9 mouse cellular contexts compared by ENCODE assay signal in genomic region chr15:86089091-86089744, GRCm38 (mm10). TPM values are rescaled to one million over a fixed set of nuclear protein-coding genes. Genes with fewer than 3 reads are reported as not detected.
DNase-seq lines count a peak whose midpoint lies in the region; ATAC-seq and TF ChIP-seq lines count a peak whose summit lies in the region.
"Had no signal": no experiment of that assay in that cellular context is flagged by ENCODE, and none has a peak within 500 bp of the region (broad histone marks: within the 10 kb centered on the region; RNA-seq: fewer than 3 reads in every experiment).

No protein-coding gene starts in this region.

- no peaks in the 10 kb centered on the region for H3K36me3 ChIP-seq in lung, embryonic 15.5 days
- no peaks in the 10 kb centered on the region; the same call in 1 of the 2 replicates for H3K36me3 ChIP-seq in intestine, postnatal 0 days (ENCODE audit: control insufficient read depth, insufficient read depth)
- H3K36me3 ChIP-seq in stomach, embryonic 14.5 days (ENCODE audit: control insufficient read depth, insufficient read depth, low read length) = no peaks in the 10 kb centered on the region

- TF ChIP-seq CTCF in gastrocnemius, adult 2 months (IDR thresholded peaks at IDR 0.05) = no peak
- TF ChIP-seq CTCF in intestine, postnatal 0 days (IDR thresholded peaks at IDR 0.05; ENCODE audit: low read depth) = no peak

- intact Hi-C loops in gastrocnemius, adult 2 months (cut with DNase I) = loop anchor here (5.0 kb wide), 1 partner anchor 33 kb away; no protein-coding TSS in a partner anchor

- 53% methylated on average over 13 of the region's 13 CpGs for WGBS in lung, embryonic 15.5 days
- 47% methylated on average over 13 of the region's 13 CpGs for WGBS in intestine, postnatal 0 days
- WGBS in stomach, embryonic 14.5 days = 64% methylated on average over 13 of the region's 13 CpGs

- H3K27ac ChIP-seq in gastrocnemius, adult 2 months = peak overlapping the region; percentile 85
- H3K27ac ChIP-seq in lung, embryonic 15.5 days = peak overlapping the region; percentile 70
- H3K27ac ChIP-seq in intestine, postnatal 0 days (ENCODE audit: low read depth, low read length) = peak overlapping the region; percentile 63
- H3K27ac ChIP-seq in stomach, embryonic 14.5 days (ENCODE audit: low read length) = peak overlapping the region; percentile 59
- H3K27ac ChIP-seq: embryonic facial prominence, embryonic 13.5 days had no signal

- H3K9ac ChIP-seq in lung, embryonic 15.5 days = no peak overlapping the region
- H3K9ac ChIP-seq in intestine, postnatal 0 days (ENCODE audit: low read depth, low read length) = no peak overlapping the region
- H3K9ac ChIP-seq in stomach, embryonic 14.5 days (replicated peaks; ENCODE audit: low read depth, low read length) = no peak overlapping the region

- no peak for DNase-seq in gastrocnemius, adult 2 months
- no peak for DNase-seq in gastrocnemius, postnatal 4 days (ENCODE audit: low spot score in 2 of 2)
- no peak for DNase-seq in lung, postnatal 25 days (ENCODE audit: low spot score)
- DNase-seq in cerebellum, adult 11 months = no peak
- no peak for DNase-seq in frontal cortex, adult 2 months (ENCODE audit: extremely low spot score in 1 of 2, low spot score in 1 of 2)

- H3K9me3 ChIP-seq in lung, embryonic 15.5 days = no peaks in the 10 kb centered on the region
- no peaks in the 10 kb centered on the region for H3K9me3 ChIP-seq in intestine, postnatal 0 days (ENCODE audit: control insufficient read depth)
- H3K9me3 ChIP-seq in stomach, embryonic 14.5 days (ENCODE audit: control insufficient read depth, low read depth, low read length) = no peaks in the 10 kb centered on the region
- H3K9me3 ChIP-seq: embryonic facial prominence, embryonic 13.5 days had no signal

- H3K4me2 ChIP-seq in lung, embryonic 15.5 days = no peak overlapping the region
- peak overlapping the region; percentile 17; the same call in 1 of the 2 replicates for H3K4me2 ChIP-seq in intestine, postnatal 0 days (replicated peaks; ENCODE audit: low read depth)
- H3K4me2 ChIP-seq in stomach, embryonic 14.5 days (replicated peaks; ENCODE audit: low read depth, low read length) = no peak overlapping the region
- H3K4me2 ChIP-seq: embryonic facial prominence, embryonic 13.5 days had no signal

- H3K4me3 ChIP-seq in gastrocnemius, adult 2 months = peak overlapping the region; percentile 4; the same call in 1 of the 2 replicates
- no peak overlapping the region for H3K4me3 ChIP-seq in lung, embryonic 15.5 days
- H3K4me3 ChIP-seq in intestine, postnatal 0 days (ENCODE audit: low read depth, low read length) = no peak overlapping the region
- H3K4me3 ChIP-seq in stomach, embryonic 14.5 days (ENCODE audit: low read depth, low read length) = no peak overlapping the region
- H3K4me3 ChIP-seq: embryonic facial prominence, embryonic 13.5 days had no signal

- no peak for ATAC-seq in lung, embryonic 15.5 days (ENCODE audit: borderline replicate concordance, extremely low read depth, low FRiP score, low TSS enrichment)
- ATAC-seq in intestine, postnatal 0 days = peak; percentile 35; the same call in 1 of the 2 replicates
- ATAC-seq in stomach, embryonic 14.5 days (ENCODE audit: insufficient number of reproducible peaks, insufficient read depth, low FRiP score, low read depth) = no peak

- peaks cover 78% of the 10 kb centered on the region for H3K4me1 ChIP-seq in lung, embryonic 15.5 days
- H3K4me1 ChIP-seq in intestine, postnatal 0 days (replicated peaks; ENCODE audit: control insufficient read depth, insufficient read depth, low read length) = peaks cover 40% of the 10 kb centered on the region
- peaks cover 53% of the 10 kb centered on the region for H3K4me1 ChIP-seq in stomach, embryonic 14.5 days (ENCODE audit: control insufficient read depth, insufficient read depth, low read length)

- H3K27me3 ChIP-seq in lung, embryonic 15.5 days = no peaks in the 10 kb centered on the region
- H3K27me3 ChIP-seq in intestine, postnatal 0 days (replicated peaks; ENCODE audit: control insufficient read depth, insufficient read depth, low read length) = no peaks in the 10 kb centered on the region
- no peaks in the 10 kb centered on the region for H3K27me3 ChIP-seq in stomach, embryonic 14.5 days (ENCODE audit: control insufficient read depth, insufficient read depth, low read length)
- H3K27me3 ChIP-seq: embryonic facial prominence, embryonic 13.5 days had no signal

RNA-seq across cellular contexts. Expression of gene Gramd4, which starts 31.7 kb away (rescaled TPM):
- total RNA-seq in gastrocnemius, adult 2 months (2021) = 10 to 100 TPM in 1 of 2 experiments, 1 to 10 TPM in 1; 5.8 to 11.4 TPM
- total RNA-seq in gastrocnemius, postnatal 4 days (2021) = 10 to 100 TPM; 11.0 to 12.3 TPM
- polyA plus RNA-seq in lung, embryonic 15.5 days (2015; fragmentation: Nextera tagmentation; extraction: Ambion mirVana) = 12.9 and 14.6 TPM in 2 replicates
- polyA plus RNA-seq in intestine, postnatal 0 days (2015; fragmentation: Nextera tagmentation; extraction: Ambion mirVana) = 5.6 and 6.4 TPM in 2 replicates
- 7.2 and 7.6 TPM in 2 replicates for polyA plus RNA-seq in stomach, embryonic 14.5 days (2014; fragmentation: Nextera tagmentation; extraction: Ambion mirVana)
- polyA plus RNA-seq in frontal cortex, adult 2 months (2012; rRNA removed) = 32.2 and 39.5 TPM in 2 replicates

RNA-seq across cellular contexts. Expression of gene Celsr1, which starts 55.6 kb away (rescaled TPM):
- under 1 TPM; 0.13 to 0.28 TPM for total RNA-seq in gastrocnemius, adult 2 months (2021)
- 1 to 10 TPM; 1.6 to 1.7 TPM for total RNA-seq in gastrocnemius, postnatal 4 days (2021)
- 4.3 and 4.8 TPM in 2 replicates for polyA plus RNA-seq in lung, embryonic 15.5 days (2015; fragmentation: Nextera tagmentation; extraction: Ambion mirVana)
- polyA plus RNA-seq in intestine, postnatal 0 days (2015; fragmentation: Nextera tagmentation; extraction: Ambion mirVana) = 0.33 and 0.39 TPM in 2 replicates
- 6.8 and 7.8 TPM in 2 replicates for polyA plus RNA-seq in stomach, embryonic 14.5 days (2014; fragmentation: Nextera tagmentation; extraction: Ambion mirVana)
- polyA plus RNA-seq in frontal cortex, adult 2 months (2012; rRNA removed) = 1.9 and 2.6 TPM in 2 replicates
